Mouse (Mus musculus) limb, embryonic 11.5 days (tissue): Measurements from ENCODE around the gene Tsen2. TPM values are rescaled to one million over a fixed set of nuclear protein-coding genes. Genes with fewer than 3 reads are reported as not detected.

Experiments used
- ATAC-seq: fragments of 200-750 bp; cut with Nextera tagmentation; 2 replicates; pipeline ENCODE4 v1.8.0; 2017; ENCODE audit warnings: low read depth; ENCODE audit not compliant: insufficient number of reproducible peaks, low FRiP score, low TSS enrichment
- DNase-seq: peaks from one replicate; pipeline ENCODE4 v3.0.0-alpha.2; 2015; ENCODE audit warnings: low spot score
- H3K27ac ChIP-seq: fragments of 300-500 bp; sonication (generic); replicated peaks from 2 replicates; pipeline ENCODE4 v1.5.1; 2014; ENCODE audit warnings: low read depth, mild to moderate bottlenecking, low read length
- H3K27me3 ChIP-seq: fragments of 300-500 bp; sonication (generic); 2 replicates; pipeline ENCODE4 v1.6.1; 2014; ENCODE audit warnings: mild to moderate bottlenecking, low read length, mixed read lengths; ENCODE audit not compliant: control insufficient read depth, insufficient read depth
- H3K36me3 ChIP-seq: fragments of 300-500 bp; sonication (generic); 2 replicates; pipeline ENCODE4 v1.6.1; 2014; ENCODE audit warnings: mild to moderate bottlenecking, low read length, moderate library complexity, mixed read lengths; ENCODE audit not compliant: control insufficient read depth, insufficient read depth
- H3K4me1 ChIP-seq: fragments of 300-500 bp; sonication (generic); 2 replicates; pipeline ENCODE4 v1.6.1; 2014; ENCODE audit warnings: low read length, mixed read lengths; ENCODE audit not compliant: control insufficient read depth, insufficient read depth
- H3K4me2 ChIP-seq: fragments of 300-500 bp; sonication (generic); 2 replicates; pipeline ENCODE4 v1.6.1; 2014; ENCODE audit warnings: low read depth, mild to moderate bottlenecking, moderate library complexity; ENCODE audit not compliant: severe bottlenecking
- H3K4me3 ChIP-seq: fragments of 300-500 bp; sonication (generic); 2 replicates; pipeline ENCODE4 v1.5.1; 2014; ENCODE audit warnings: low read depth, low read length
- H3K9ac ChIP-seq: fragments of 300-500 bp; sonication (generic); 2 replicates; pipeline ENCODE4 v1.6.1; 2014; ENCODE audit warnings: mild to moderate bottlenecking, low read length
- H3K9me3 ChIP-seq: fragments of 300-500 bp; sonication (generic); 2 replicates; pipeline ENCODE4 v1.6.1; 2016; ENCODE audit warnings: low read length; ENCODE audit not compliant: control insufficient read depth
- WGBS: fragments of 180-500 bp; shearing (Covaris S2); extraction: QIAGEN DNeasy Blood & Tissue Kit; methylation state at CpG from one replicate; pipeline ENCODE4 v1.1.7; 2014; 5-methylcytosine and 5-hydroxymethylcytosine counted together
- polyA plus RNA-seq: library from polyadenylated mRNA; unstranded; fragments of >200 nt; fragmentation: Nextera tagmentation; extraction: Ambion mirVana; gene quantifications from 2 replicates; pipeline ENCODE4 v1.2.1, GENCODE M21; 2014

Tsen2 gene
- polyA plus RNA-seq, 1 experiment from 2014 or later, result 27.5 TPM

- no peaks in the 10 kb centered on the region for H3K27me3 ChIP-seq
- DNase-seq, result peak; percentile 55
- no peak for ATAC-seq
- H3K4me2 ChIP-seq, result no peak overlapping the region
- no peak overlapping the region for H3K9ac ChIP-seq
- H3K27ac ChIP-seq, result no peak overlapping the region
- no peaks in the 10 kb centered on the region for H3K9me3 ChIP-seq
- peaks cover 4% of the 10 kb centered on the region; the same call in 1 of the 2 replicates for H3K36me3 ChIP-seq
- H3K4me3 ChIP-seq, result no peak overlapping the region
- 87% methylated on average over 5 of the region's 5 CpGs for WGBS
- H3K4me1 ChIP-seq, result no peaks in the 10 kb centered on the region
These were observed 1.8 kb downstream of the Tsen2 start for GRCm38 (mm10) chr6:115546276-115546675.

- no peak for DNase-seq
- 86% methylated on average over 5 of the region's 5 CpGs for WGBS
- peaks cover 10% of the 10 kb centered on the region; the same call in 1 of the 2 replicates for H3K36me3 ChIP-seq
- no peak overlapping the region for H3K4me2 ChIP-seq
- no peak overlapping the region for H3K4me3 ChIP-seq
- H3K4me1 ChIP-seq, result no peaks in the 10 kb centered on the region; the same call in 1 of the 2 replicates
- no peaks in the 10 kb centered on the region for H3K9me3 ChIP-seq
- no peak overlapping the region for H3K27ac ChIP-seq
- no peak overlapping the region for H3K9ac ChIP-seq
- no peak for ATAC-seq
- H3K27me3 ChIP-seq, result no peaks in the 10 kb centered on the region
These were observed 11.0 kb downstream of the Tsen2 start for GRCm38 (mm10) chr6:115555485-115555884.

GRCm38 (mm10) chr6:115558176-115558575 lies 13.7 kb downstream of the Tsen2 start:
- no peak overlapping the region for H3K4me3 ChIP-seq
- no peak overlapping the region for H3K9ac ChIP-seq
- no peak overlapping the region for H3K27ac ChIP-seq
- WGBS, result 89% methylated on average over 2 of the region's 2 CpGs
- H3K4me1 ChIP-seq, result no peaks in the 10 kb centered on the region; the same call in 1 of the 2 replicates
- H3K9me3 ChIP-seq, result no peaks in the 10 kb centered on the region
- no peaks in the 10 kb centered on the region for H3K27me3 ChIP-seq
- peaks cover 10% of the 10 kb centered on the region; the same call in 1 of the 2 replicates for H3K36me3 ChIP-seq
- DNase-seq (no peak), ATAC-seq (no peak)
- no peak overlapping the region for H3K4me2 ChIP-seq

GRCm38 (mm10) chr6:115559651-115560632 lies 15.5 kb downstream of the Tsen2 start:
- Histone ChIP-seq H3K27me3 (no peaks in the 10 kb centered on the region), H3K4me1 (no peaks in the 10 kb centered on the region; the same call in 1 of the 2 replicates), H3K27ac (no peak overlapping the region), H3K4me3 (no peak overlapping the region), H3K36me3 (peaks cover 7% of the 10 kb centered on the region; the same call in 1 of the 2 replicates), H3K9me3 (no peaks in the 10 kb centered on the region), H3K4me2 (no peak overlapping the region), H3K9ac (no peak overlapping the region)
- no peak for ATAC-seq
- WGBS, result 57% methylated on average over 21 of the region's 21 CpGs
- no peak for DNase-seq

GRCm38 (mm10) chr6:115565479-115566045 lies 21.1 kb downstream of the Tsen2 start:
- Histone ChIP-seq H3K4me3 (no peak overlapping the region), H3K9ac (no peak overlapping the region), H3K27ac (no peak overlapping the region), H3K4me2 (no peak overlapping the region), H3K4me1 (no peaks in the 10 kb centered on the region), H3K36me3 (peaks cover 14% of the 10 kb centered on the region), H3K27me3 (no peaks in the 10 kb centered on the region), H3K9me3 (peaks cover 2% of the 10 kb centered on the region; the same call in 1 of the 2 replicates)
- no peak for DNase-seq
- no peak for ATAC-seq
- 88% methylated on average over 6 of the region's 6 CpGs for WGBS

GRCm38 (mm10) chr6:115574171-115574570 lies 29.7 kb downstream of the Tsen2 start:
- no peaks in the 10 kb centered on the region for H3K27me3 ChIP-seq
- H3K36me3 ChIP-seq, result peaks cover 14% of the 10 kb centered on the region
- WGBS, result 90% methylated on average over 7 of the region's 7 CpGs
- no peak overlapping the region; the same call in 1 of the 2 replicates for H3K4me2 ChIP-seq
- DNase-seq, result no peak
- H3K4me1 ChIP-seq, result no peaks in the 10 kb centered on the region
- ATAC-seq, result no peak
- H3K9ac ChIP-seq, result no peak overlapping the region
- H3K27ac ChIP-seq, result no peak overlapping the region
- no peak overlapping the region for H3K4me3 ChIP-seq
- no peaks in the 10 kb centered on the region for H3K9me3 ChIP-seq

- no peak overlapping the region for H3K4me3 ChIP-seq
- no peaks in the 10 kb centered on the region for H3K27me3 ChIP-seq
- H3K36me3 ChIP-seq, result peaks cover 10% of the 10 kb centered on the region
- H3K9me3 ChIP-seq, result no peaks in the 10 kb centered on the region
- 83% methylated on average over 5 of the region's 5 CpGs for WGBS
- no peaks in the 10 kb centered on the region for H3K4me1 ChIP-seq
- no peak overlapping the region for H3K4me2 ChIP-seq
- no peak overlapping the region for H3K9ac ChIP-seq
- H3K27ac ChIP-seq, result no peak overlapping the region
- no peak for ATAC-seq
- no peak for DNase-seq
These were observed 32.9 kb downstream of the Tsen2 start for GRCm38 (mm10) chr6:115577407-115577806.

- WGBS, result 96% methylated on average over 9 of the region's 9 CpGs
- H3K4me2 ChIP-seq, result no peak overlapping the region
- DNase-seq (no peak), ATAC-seq (no peak)
- H3K27me3 ChIP-seq, result no peaks in the 10 kb centered on the region
- no peak overlapping the region for H3K4me3 ChIP-seq
- H3K9ac ChIP-seq, result no peak overlapping the region
- no peak overlapping the region for H3K27ac ChIP-seq
- H3K36me3 ChIP-seq, result peaks cover 10% of the 10 kb centered on the region
- H3K9me3 ChIP-seq, result no peaks in the 10 kb centered on the region
- H3K4me1 ChIP-seq, result no peaks in the 10 kb centered on the region
These were observed 33.5 kb downstream of the Tsen2 start for GRCm38 (mm10) chr6:115577941-115578340.
